Mouse (Mus musculus) E14TG2a.4 (cell line): ENCODE measurements around the gene Gm9837.

Source experiments
- CTCF ChIP-seq: conservative IDR thresholded peaks from 2 replicates; pipeline ENCODE4 v1.5.1; 2014; ENCODE audit warnings: low read length
- NANOG ChIP-seq: IDR thresholded peaks from 2 replicates; pipeline ENCODE4 v1.6.1; 2014; ENCODE audit warnings: borderline replicate concordance, low read length, mixed read lengths
- POU5F1 ChIP-seq: IDR thresholded peaks from 2 replicates; pipeline ENCODE4 v1.6.1; 2014; ENCODE audit warnings: low read length, borderline replicate concordance

- no peak for TF ChIP-seq POU5F1
- no peak for TF ChIP-seq CTCF
- TF ChIP-seq NANOG = no peak
These were observed 37.2 kb downstream of the Gm9837 start for GRCm38 (mm10) chr11:53433057-53433456.
